Mouse (Mus musculus): ENCODE results near the gene Psmd13.

Psmd13 gene

DNA sequence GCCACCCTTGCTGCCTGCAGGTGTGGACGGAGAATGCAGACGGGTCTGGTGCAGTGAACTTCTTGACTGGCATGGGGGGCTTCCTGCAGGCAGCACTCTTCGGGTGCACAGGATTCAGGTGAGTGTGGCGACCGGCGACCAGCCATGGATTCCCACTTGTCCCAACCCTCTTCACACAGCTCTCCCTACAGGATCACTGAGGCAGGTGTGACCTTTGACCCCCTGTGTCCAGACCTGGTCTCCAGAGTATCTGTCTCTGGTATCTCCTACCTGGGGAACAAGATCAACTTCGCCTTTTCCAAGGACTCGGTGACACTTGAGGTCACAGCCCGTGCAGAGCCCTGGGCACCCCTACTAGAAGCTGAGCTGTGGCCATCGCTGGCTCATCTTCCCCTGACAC lies 64.5 kb downstream of the Psmd13 start:
- DNase-seq, result no peak

DNA sequence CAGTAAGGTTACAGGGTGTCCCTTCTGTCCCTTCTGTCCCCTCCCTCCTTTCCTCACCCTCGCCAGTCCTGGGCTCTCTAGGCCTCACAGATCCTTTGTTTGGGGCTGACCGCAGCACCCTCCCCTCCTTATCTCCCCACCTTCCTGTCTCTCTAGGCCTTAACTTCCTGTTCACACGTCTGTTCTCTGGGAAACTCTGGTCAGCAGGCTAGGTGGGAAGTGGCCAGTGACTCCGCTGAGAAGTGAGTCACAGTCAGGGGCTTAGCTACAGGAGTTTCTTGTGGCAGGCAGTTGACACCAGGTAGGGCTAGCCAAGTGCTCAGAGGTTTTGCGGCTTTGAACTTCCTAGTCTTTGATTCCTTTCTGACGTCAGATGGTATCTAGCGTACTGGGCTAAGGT lies 65.2 kb downstream of the Psmd13 start:
- no peak for DNase-seq

DNA sequence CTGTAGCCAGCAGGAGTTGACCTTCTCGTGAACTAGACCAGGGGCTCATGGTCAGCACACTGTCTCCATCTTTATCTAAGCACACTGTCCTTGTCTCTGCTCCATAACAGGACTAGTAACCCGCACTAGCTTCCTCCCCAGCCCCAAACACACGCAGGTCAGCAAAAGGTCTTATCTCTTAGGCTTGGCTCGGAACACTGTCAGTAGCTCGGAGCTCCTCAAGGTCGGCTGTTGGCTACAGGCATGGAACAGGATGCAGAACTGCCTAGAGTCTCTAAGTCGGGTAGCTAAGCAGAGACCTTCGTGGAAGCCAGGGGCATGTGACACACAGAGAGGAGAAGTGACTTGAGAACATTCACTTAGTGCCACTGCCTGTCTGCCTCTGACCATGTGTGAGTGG lies 66.4 kb downstream of the Psmd13 start:
- no peak for DNase-seq
